Mouse (Mus musculus) embryonic facial prominence, embryonic 12.5 days (tissue): ENCODE results near the gene Ankfy1. TPM values are rescaled to one million over a fixed set of nuclear protein-coding genes. Genes with fewer than 3 reads are reported as not detected.
"Not testable (repeated sequence)": the region's sequence is repeated elsewhere in the genome, so short reads cannot be mapped to it uniquely, and the experiment has no call there.

Experiments used
- ATAC-seq: fragments of 200-750 bp; cut with Nextera tagmentation; 2 replicates; pipeline ENCODE4 v1.8.0; 2017; ENCODE audit not compliant: insufficient number of reproducible peaks, insufficient read depth, low FRiP score, low TSS enrichment
- H3K27ac ChIP-seq: fragments of 300-500 bp; sonication (generic); 2 replicates; pipeline ENCODE4 v1.5.1; 2016; ENCODE audit warnings: mild to moderate bottlenecking
- H3K27me3 ChIP-seq: fragments of 300-500 bp; sonication (generic); 2 replicates; pipeline ENCODE4 v1.6.1; 2016; ENCODE audit warnings: mild to moderate bottlenecking, moderate library complexity
- H3K36me3 ChIP-seq: fragments of 300-500 bp; sonication (generic); 2 replicates; pipeline ENCODE4 v1.6.1; 2016; ENCODE audit warnings: mild to moderate bottlenecking
- H3K4me1 ChIP-seq: fragments of 300-500 bp; sonication (generic); 2 replicates; pipeline ENCODE4 v1.6.1; 2016
- H3K4me2 ChIP-seq: fragments of 300-500 bp; sonication (generic); replicated peaks from 2 replicates; pipeline ENCODE4 v1.6.1; 2016; ENCODE audit warnings: mild to moderate bottlenecking, moderate library complexity
- H3K4me3 ChIP-seq: fragments of 300-500 bp; sonication (generic); 2 replicates; pipeline ENCODE4 v1.5.1; 2016; ENCODE audit warnings: mild to moderate bottlenecking
- H3K9ac ChIP-seq: fragments of 300-500 bp; sonication (generic); 2 replicates; pipeline ENCODE4 v1.6.1; 2016; ENCODE audit warnings: mild to moderate bottlenecking, moderate library complexity
- H3K9me3 ChIP-seq: fragments of 300-500 bp; sonication (generic); 2 replicates; pipeline ENCODE4 v1.6.1; 2016; ENCODE audit warnings: mild to moderate bottlenecking, moderate library complexity
- WGBS: fragments of 180-500 bp; shearing (Covaris S2); methylation state at CpG from one replicate; pipeline ENCODE4 v1.1.7; 2016; 5-methylcytosine and 5-hydroxymethylcytosine counted together
- polyA plus RNA-seq: library from polyadenylated mRNA; unstranded; fragments of >200 nt; fragmentation: Nextera tagmentation; extraction: Ambion mirVana; gene quantifications from 2 replicates; pipeline ENCODE4 v1.2.1, GENCODE M21; 2016

Ankfy1 gene
- polyA plus RNA-seq, 1 experiment from 2014 or later, result 29.8 TPM

GRCm38 (mm10) chr11:72723871-72724270 lies 34.1 kb downstream of the Ankfy1 start:
- no peak overlapping the region for H3K27ac ChIP-seq
- H3K4me1 ChIP-seq, result no peaks in the 10 kb centered on the region
- H3K27me3 ChIP-seq, result no peaks in the 10 kb centered on the region
- no peaks in the 10 kb centered on the region for H3K9me3 ChIP-seq
- H3K36me3 ChIP-seq, result peaks cover 14% of the 10 kb centered on the region
- ATAC-seq, result no peak
- H3K4me3 ChIP-seq, result no peak overlapping the region
- no peak overlapping the region for H3K9ac ChIP-seq
- H3K4me2 ChIP-seq, result no peak overlapping the region

GRCm38 (mm10) chr11:72726023-72726422 lies 36.2 kb downstream of the Ankfy1 start:
- Histone ChIP-seq H3K9me3 (no peaks in the 10 kb centered on the region), H3K4me1 (no peaks in the 10 kb centered on the region), H3K27me3 (no peaks in the 10 kb centered on the region), H3K27ac (no peak overlapping the region), H3K36me3 (peaks cover 30% of the 10 kb centered on the region), H3K4me3 (no peak overlapping the region), H3K9ac (no peak overlapping the region), H3K4me2 (no peak overlapping the region)
- ATAC-seq, result no peak

GRCm38 (mm10) chr11:72733736-72734135 lies 43.9 kb downstream of the Ankfy1 start:
- H3K9me3 ChIP-seq, result no peaks in the 10 kb centered on the region
- H3K27ac ChIP-seq, result no peak overlapping the region
- H3K4me1 ChIP-seq, result no peaks in the 10 kb centered on the region
- peaks cover 52% of the 10 kb centered on the region for H3K36me3 ChIP-seq
- no peak overlapping the region for H3K4me2 ChIP-seq
- no peak overlapping the region for H3K9ac ChIP-seq
- H3K27me3 ChIP-seq, result no peaks in the 10 kb centered on the region
- ATAC-seq, result no peak
- WGBS, result 91% methylated on average over 3 of the region's 3 CpGs
- no peak overlapping the region for H3K4me3 ChIP-seq

GRCm38 (mm10) chr11:72734840-72735518 lies 45.2 kb downstream of the Ankfy1 start:
- H3K36me3 ChIP-seq, result peaks cover 52% of the 10 kb centered on the region
- no peak for ATAC-seq
- H3K27ac ChIP-seq, result no peak overlapping the region
- WGBS, result 85% methylated on average over 4 of the region's 4 CpGs
- no peak overlapping the region for H3K4me3 ChIP-seq
- no peak overlapping the region for H3K9ac ChIP-seq
- H3K4me1 ChIP-seq, result no peaks in the 10 kb centered on the region
- no peak overlapping the region for H3K4me2 ChIP-seq
- no peaks in the 10 kb centered on the region for H3K27me3 ChIP-seq
- H3K9me3 ChIP-seq, result no peaks in the 10 kb centered on the region

- H3K9me3 ChIP-seq, result no peaks in the 10 kb centered on the region
- H3K4me3 ChIP-seq, result no peak overlapping the region
- ATAC-seq, result no peak
- H3K36me3 ChIP-seq, result peaks cover 50% of the 10 kb centered on the region
- H3K27me3 ChIP-seq, result no peaks in the 10 kb centered on the region
- 86% methylated on average over 2 of the region's 2 CpGs for WGBS
- no peaks in the 10 kb centered on the region for H3K4me1 ChIP-seq
- no peak overlapping the region for H3K27ac ChIP-seq
- H3K9ac ChIP-seq, result no peak overlapping the region
- H3K4me2 ChIP-seq, result no peak overlapping the region
These were observed 45.7 kb downstream of the Ankfy1 start for GRCm38 (mm10) chr11:72735519-72735860.

GRCm38 (mm10) chr11:72736320-72736719 lies 46.5 kb downstream of the Ankfy1 start:
- H3K9ac ChIP-seq, result no peak overlapping the region
- no peak overlapping the region for H3K27ac ChIP-seq
- H3K4me1 ChIP-seq, result no peaks in the 10 kb centered on the region
- ATAC-seq, result no peak
- no peaks in the 10 kb centered on the region for H3K27me3 ChIP-seq
- H3K4me3 ChIP-seq, result no peak overlapping the region
- no peak overlapping the region for H3K4me2 ChIP-seq
- 56% methylated on average over 1 of the region's 1 CpGs for WGBS
- H3K9me3 ChIP-seq, result no peaks in the 10 kb centered on the region
- peaks cover 48% of the 10 kb centered on the region for H3K36me3 ChIP-seq

GRCm38 (mm10) chr11:72737517-72737916 lies 47.7 kb downstream of the Ankfy1 start:
- not testable (repeated sequence) for H3K4me1 ChIP-seq, H3K4me2 ChIP-seq, H3K9ac ChIP-seq, H3K4me3 ChIP-seq, ATAC-seq, H3K27me3 ChIP-seq, H3K9me3 ChIP-seq, H3K27ac ChIP-seq
- H3K36me3 ChIP-seq, result peaks cover 42% of the 10 kb centered on the region
- 83% methylated on average over 5 of the region's 5 CpGs for WGBS

- ATAC-seq, result no peak
- no peaks in the 10 kb centered on the region for H3K27me3 ChIP-seq
- peaks cover 48% of the 10 kb centered on the region for H3K36me3 ChIP-seq
- no peaks in the 10 kb centered on the region for H3K9me3 ChIP-seq
- H3K4me1 ChIP-seq, result no peaks in the 10 kb centered on the region
- no peak overlapping the region for H3K4me3 ChIP-seq
- H3K9ac ChIP-seq, result no peak overlapping the region
- no peak overlapping the region for H3K27ac ChIP-seq
- WGBS, result 74% methylated on average over 1 of the region's 1 CpGs
- H3K4me2 ChIP-seq, result no peak overlapping the region
These were observed 49.2 kb downstream of the Ankfy1 start for GRCm38 (mm10) chr11:72739048-72739447.

- Histone ChIP-seq H3K4me1 (no peaks in the 10 kb centered on the region), H3K9me3 (no peaks in the 10 kb centered on the region), H3K4me3 (no peak overlapping the region), H3K9ac (no peak overlapping the region), H3K27ac (no peak overlapping the region), H3K36me3 (peaks cover 84% of the 10 kb centered on the region), H3K4me2 (no peak overlapping the region), H3K27me3 (no peaks in the 10 kb centered on the region)
- WGBS, result 47% methylated on average over 2 of the region's 2 CpGs
- no peak for ATAC-seq
These were observed 62.1 kb downstream of the Ankfy1 start for GRCm38 (mm10) chr11:72751956-72752355.

- no peak overlapping the region for H3K4me2 ChIP-seq
- H3K9ac ChIP-seq, result no peak overlapping the region
- no peak overlapping the region for H3K4me3 ChIP-seq
- peaks cover 90% of the 10 kb centered on the region for H3K36me3 ChIP-seq
- no peaks in the 10 kb centered on the region for H3K27me3 ChIP-seq
- no peaks in the 10 kb centered on the region for H3K4me1 ChIP-seq
- ATAC-seq, result no peak
- no peaks in the 10 kb centered on the region for H3K9me3 ChIP-seq
- 91% methylated on average over 5 of the region's 5 CpGs for WGBS
- H3K27ac ChIP-seq, result no peak overlapping the region
These were observed 68.5 kb downstream of the Ankfy1 start for GRCm38 (mm10) chr11:72758316-72758715.

GRCm38 (mm10) chr11:72759581-72759980 lies 69.8 kb downstream of the Ankfy1 start:
- no peaks in the 10 kb centered on the region for H3K9me3 ChIP-seq
- ATAC-seq, result no peak
- no peaks in the 10 kb centered on the region for H3K4me1 ChIP-seq
- H3K4me2 ChIP-seq, result no peak overlapping the region
- H3K27me3 ChIP-seq, result no peaks in the 10 kb centered on the region
- no peak overlapping the region for H3K27ac ChIP-seq
- no peak overlapping the region for H3K4me3 ChIP-seq
- peaks cover 90% of the 10 kb centered on the region for H3K36me3 ChIP-seq
- WGBS, result 94% methylated on average over 6 of the region's 6 CpGs
- H3K9ac ChIP-seq, result no peak overlapping the region

GRCm38 (mm10) chr11:72760781-72761180 lies 71.0 kb downstream of the Ankfy1 start:
- H3K36me3 ChIP-seq, result peaks cover 85% of the 10 kb centered on the region
- H3K4me1 ChIP-seq, result no peaks in the 10 kb centered on the region
- no peak overlapping the region for H3K27ac ChIP-seq
- no peaks in the 10 kb centered on the region for H3K27me3 ChIP-seq
- H3K9ac ChIP-seq, result no peak overlapping the region
- H3K4me2 ChIP-seq, result no peak overlapping the region
- ATAC-seq, result no peak
- no peak overlapping the region for H3K4me3 ChIP-seq
- WGBS, result 93% methylated on average over 1 of the region's 1 CpGs
- no peaks in the 10 kb centered on the region for H3K9me3 ChIP-seq

- H3K9ac ChIP-seq, result no peak overlapping the region
- peaks cover 71% of the 10 kb centered on the region for H3K36me3 ChIP-seq
- WGBS, result 87% methylated on average over 4 of the region's 4 CpGs
- H3K27ac ChIP-seq, result no peak overlapping the region
- H3K4me3 ChIP-seq, result no peak overlapping the region
- no peaks in the 10 kb centered on the region for H3K27me3 ChIP-seq
- no peak overlapping the region for H3K4me2 ChIP-seq
- ATAC-seq, result no peak
- H3K9me3 ChIP-seq, result no peaks in the 10 kb centered on the region
- H3K4me1 ChIP-seq, result no peaks in the 10 kb centered on the region
These were observed 74.5 kb downstream of the Ankfy1 start for GRCm38 (mm10) chr11:72764270-72764669.
